Mouse (Mus musculus): ENCODE measurements around the gene Smad3.

DNA sequence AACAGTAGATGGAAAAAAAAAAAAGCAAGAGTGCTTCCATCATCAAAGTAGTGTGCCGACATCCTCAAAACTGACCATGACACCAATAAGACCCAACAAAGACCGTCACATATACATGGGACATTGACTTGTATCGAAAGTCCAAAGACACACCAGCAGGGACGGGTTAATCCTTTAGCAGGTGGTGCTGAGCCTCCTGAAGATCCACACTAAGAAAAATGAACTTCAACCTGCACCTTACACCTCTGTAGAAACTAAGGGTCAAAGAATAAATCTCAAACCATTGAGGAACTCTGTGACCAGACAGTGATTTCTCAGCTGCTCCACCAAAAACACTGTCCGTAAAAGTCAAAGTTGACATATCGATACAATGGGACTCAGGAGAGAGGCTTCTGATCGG, 88.0 kb downstream of the Smad3 start:
- TF ChIP-seq CTCF (IDR thresholded peaks at IDR 0.05; ENCODE audit: control insufficient read depth, insufficient read depth, insufficient read length), result no peak
- no peak for TF ChIP-seq MAX (IDR thresholded peaks at IDR 0.05)
- TF ChIP-seq USF1 (IDR thresholded peaks at IDR 0.05; ENCODE audit: low read depth), result no peak
- TF ChIP-seq MYOD1 (IDR thresholded peaks at IDR 0.05; ENCODE audit: control insufficient read depth, insufficient read length, low read depth), result no peak
